Comparison of ENCODE assay signal across 9 mouse cellular contexts in the genomic region with DNA sequence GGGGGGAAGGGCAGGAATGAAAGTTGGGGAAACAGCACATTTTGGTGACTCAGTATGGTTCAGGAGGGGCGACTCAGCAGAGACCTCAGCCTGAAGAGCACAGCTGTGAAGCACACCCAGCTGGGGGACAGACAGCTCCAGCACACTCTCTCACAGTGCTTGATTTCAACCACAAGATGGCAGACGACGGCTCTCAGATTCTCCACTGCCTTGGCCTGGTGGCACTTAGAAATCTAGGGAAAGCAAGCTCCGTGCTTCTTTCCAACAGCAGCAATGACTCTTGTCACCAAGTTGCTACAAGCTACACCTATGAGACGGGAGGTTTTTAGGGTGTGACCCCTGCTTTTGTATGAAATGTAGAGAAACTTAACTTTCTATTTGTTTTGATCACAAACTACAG.
DNase-seq lines count a peak whose midpoint lies in the region; ATAC-seq and TF ChIP-seq lines count a peak whose summit lies in the region.
"Had no signal": no experiment of that assay in that cellular context is flagged by ENCODE, and none has a peak within 500 bp of the region (broad histone marks: within the 10 kb centered on the region; RNA-seq: fewer than 3 reads in every experiment).

No protein-coding gene starts in this region.

- peak; percentile 95 for ATAC-seq in forebrain, embryonic 16.5 days

- no peaks in the 10 kb centered on the region for H3K27me3 ChIP-seq in forebrain, embryonic 16.5 days (replicated peaks; ENCODE audit: control insufficient read depth, insufficient read depth, low read length)
- H3K27me3 ChIP-seq: liver, embryonic 15.5 days had no signal

- no peak overlapping the region for H3K4me3 ChIP-seq in forebrain, embryonic 16.5 days (replicated peaks; ENCODE audit: low read length)
- H3K4me3 ChIP-seq in olfactory bulb, adult 2 months (ENCODE audit: insufficient read depth, low read depth, low read length): no peak overlapping the region
- H3K4me3 ChIP-seq: liver, embryonic 15.5 days had no signal

- H3K27ac ChIP-seq in forebrain, embryonic 16.5 days (ENCODE audit: low read length): no peak overlapping the region
- H3K27ac ChIP-seq in olfactory bulb, adult 2 months (ENCODE audit: insufficient read depth, low read depth, low read length): no peak overlapping the region
- H3K27ac ChIP-seq: liver, embryonic 15.5 days had no signal

- intact Hi-C loops in heart, postnatal 36 days (cut with DNase I): loop anchor here (1.0 kb wide), 2 partner anchors 154 to 209 kb away; no protein-coding TSS in a partner anchor

- H3K4me1 ChIP-seq in forebrain, embryonic 16.5 days (replicated peaks; ENCODE audit: control insufficient read depth, insufficient read depth, low read length): no peaks in the 10 kb centered on the region
- H3K4me1 ChIP-seq in olfactory bulb, adult 2 months (ENCODE audit: control insufficient read depth, insufficient read depth, low read length): 0 out of 2 replicates have a peak, but pooled peaks cover 2% of the 10 kb centered on the region
- H3K4me1 ChIP-seq: liver, embryonic 15.5 days had no signal

- peak; percentile 54 for DNase-seq in MEL-GATA-1-ER (ENCODE audit: extremely low read depth, low read depth)
- DNase-seq in cerebellum, adult 11-12 months: peak; percentile 26
- peak; percentile 63 to 68 for DNase-seq in heart, postnatal 36 days
- peak; percentile 73 for DNase-seq in layer of hippocampus, adult 11-12 months (ENCODE audit: low spot score)
- DNase-seq in lung, adult 18-20 months: peak; percentile 53 to 61
- peak; percentile 63 for DNase-seq in thymus, postnatal 14 days

- TF ChIP-seq POLR2A in olfactory bulb, adult 2 months (IDR thresholded peaks at IDR 0.05; ENCODE audit: insufficient read depth, low read depth, low read length): no peak

- 3% methylated on average over 5 of the region's 5 CpGs for WGBS in forebrain, embryonic 16.5 days
- 3% methylated on average over 5 of the region's 5 CpGs for WGBS in olfactory bulb, adult 2 months

- H3K9me3 ChIP-seq in forebrain, embryonic 16.5 days (ENCODE audit: control insufficient read depth, low read length): no peaks in the 10 kb centered on the region
- H3K9me3 ChIP-seq: liver, embryonic 15.5 days had no signal

- H3K9ac ChIP-seq in forebrain, embryonic 16.5 days (replicated peaks; ENCODE audit: low read depth, low read length): no peak overlapping the region
- H3K9ac ChIP-seq: liver, embryonic 15.5 days had no signal

- peak; percentile 73 for TF ChIP-seq CTCF in olfactory bulb, adult 2 months (IDR thresholded peaks at IDR 0.05; ENCODE audit: insufficient read depth, low read depth, low read length)

- no peak overlapping the region for H3K4me2 ChIP-seq in forebrain, embryonic 16.5 days (ENCODE audit: low read length)
- H3K4me2 ChIP-seq: liver, embryonic 15.5 days had no signal

- H3K36me3 ChIP-seq in forebrain, embryonic 16.5 days (ENCODE audit: control insufficient read depth, insufficient read depth): no peaks in the 10 kb centered on the region
- H3K36me3 ChIP-seq: liver, embryonic 15.5 days had no signal
